Mouse (Mus musculus) hindbrain, embryonic 15.5 days (tissue): ENCODE measurements at regions not wholly inside any gene's neighbourhood (a gene's known extent, or its start where the extent isn't known, plus 50 kb on each side); places are given as distances from the start of the nearest gene placed in this dataset.

Source experiments
- ATAC-seq: fragments of 200-750 bp; cut with Nextera tagmentation; 2 replicates; pipeline ENCODE4 v1.8.0; 2017; ENCODE audit warnings: low read depth, moderate number of reproducible peaks, moderate TSS enrichment; ENCODE audit not compliant: low FRiP score
- H3K27ac ChIP-seq: fragments of 300-500 bp; sonication (generic); replicated peaks from 2 replicates; pipeline ENCODE4 v1.5.1; 2015; ENCODE audit warnings: mild to moderate bottlenecking, inconsistent platforms
- H3K27me3 ChIP-seq: fragments of 300-500 bp; sonication (generic); 2 replicates; pipeline ENCODE4 v1.6.1; 2015; ENCODE audit warnings: control low read depth, inconsistent platforms
- H3K36me3 ChIP-seq: fragments of 300-500 bp; sonication (generic); 2 replicates; pipeline ENCODE4 v1.6.1; 2015; ENCODE audit warnings: control low read depth, inconsistent platforms
- H3K4me1 ChIP-seq: fragments of 300-500 bp; sonication (generic); replicated peaks from 2 replicates; pipeline ENCODE4 v1.6.1; 2015; ENCODE audit warnings: control low read depth, inconsistent platforms
- H3K4me2 ChIP-seq: fragments of 300-500 bp; sonication (generic); 2 replicates; pipeline ENCODE4 v1.6.1; 2015; ENCODE audit warnings: moderate library complexity, mild to moderate bottlenecking, inconsistent platforms
- H3K4me3 ChIP-seq: fragments of 300-500 bp; sonication (generic); 2 replicates; pipeline ENCODE4 v1.5.1; 2015; ENCODE audit warnings: mild to moderate bottlenecking, inconsistent platforms
- H3K9ac ChIP-seq: fragments of 300-500 bp; sonication (generic); 2 replicates; pipeline ENCODE4 v1.6.1; 2015; ENCODE audit warnings: inconsistent platforms
- H3K9me3 ChIP-seq: fragments of 300-500 bp; sonication (generic); 2 replicates; pipeline ENCODE4 v1.6.1; 2016; ENCODE audit warnings: control low read depth, inconsistent platforms
- WGBS: fragments of 180-500 bp; shearing (Covaris S2); methylation state at CpG from one replicate; pipeline ENCODE4 v1.1.7; 2015; 5-methylcytosine and 5-hydroxymethylcytosine counted together

- 96% methylated on average over 5 of the region's 5 CpGs for WGBS
Observed at GRCm38 (mm10) chr11:7932638-7933037, 718.9 kb upstream of the Igfbp3 start.

DNA sequence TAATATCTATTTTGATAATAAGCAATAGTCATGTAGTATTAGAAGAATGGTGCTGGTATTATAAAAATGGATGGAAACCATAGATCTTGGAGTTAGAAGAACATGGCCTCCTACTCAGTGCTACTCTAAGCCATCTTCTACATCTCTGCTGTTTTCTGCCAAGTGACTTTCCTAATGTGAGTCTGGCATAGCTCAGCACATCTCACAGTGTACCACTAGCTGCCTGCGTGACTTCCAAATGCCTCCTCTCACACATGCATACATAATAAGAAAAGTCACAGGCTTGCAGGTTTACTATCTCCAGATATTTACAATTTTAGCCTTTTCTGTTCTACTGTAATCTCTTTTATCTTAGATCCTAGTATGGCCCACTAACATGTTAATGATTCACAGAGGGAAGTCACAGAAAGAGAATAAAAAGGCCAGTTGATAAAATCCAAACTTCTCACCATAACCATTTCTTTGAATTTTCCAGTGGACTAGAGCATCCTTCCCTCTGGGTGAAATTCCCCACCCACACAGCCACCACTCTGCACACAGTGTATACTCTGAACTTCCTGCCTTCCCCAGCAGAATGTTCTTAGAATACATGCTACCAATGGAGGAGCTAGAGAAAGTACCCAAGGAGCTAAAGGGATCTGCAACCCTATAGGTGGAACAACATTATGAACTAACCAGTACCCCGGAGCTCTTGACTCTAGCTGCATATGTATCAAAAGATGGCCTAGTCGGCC, 717.5 kb upstream of the Igfbp3 start:
- no peaks in the 10 kb centered on the region for H3K9me3 ChIP-seq
- no peak overlapping the region for H3K4me3 ChIP-seq
- H3K4me2 ChIP-seq, result no peak overlapping the region
- H3K27ac ChIP-seq, result no peak overlapping the region
- no peaks in the 10 kb centered on the region for H3K36me3 ChIP-seq
- ATAC-seq, result no peak
- 97% methylated on average over 3 of the region's 3 CpGs for WGBS
- no peaks in the 10 kb centered on the region for H3K27me3 ChIP-seq
- H3K9ac ChIP-seq, result no peak overlapping the region
- H3K4me1 ChIP-seq, result no peaks in the 10 kb centered on the region

More at GRCm38 (mm10) chr11:7932638-7933037, 718.9 kb upstream of the Igfbp3 start:
- no peak for ATAC-seq
- no peaks in the 10 kb centered on the region for H3K36me3 ChIP-seq
- no peak overlapping the region for H3K27ac ChIP-seq
- no peaks in the 10 kb centered on the region for H3K27me3 ChIP-seq
- no peaks in the 10 kb centered on the region for H3K4me1 ChIP-seq
- no peak overlapping the region for H3K9ac ChIP-seq
- H3K9me3 ChIP-seq, result no peaks in the 10 kb centered on the region
- H3K4me2 ChIP-seq, result no peak overlapping the region
- H3K4me3 ChIP-seq, result no peak overlapping the region

DNA sequence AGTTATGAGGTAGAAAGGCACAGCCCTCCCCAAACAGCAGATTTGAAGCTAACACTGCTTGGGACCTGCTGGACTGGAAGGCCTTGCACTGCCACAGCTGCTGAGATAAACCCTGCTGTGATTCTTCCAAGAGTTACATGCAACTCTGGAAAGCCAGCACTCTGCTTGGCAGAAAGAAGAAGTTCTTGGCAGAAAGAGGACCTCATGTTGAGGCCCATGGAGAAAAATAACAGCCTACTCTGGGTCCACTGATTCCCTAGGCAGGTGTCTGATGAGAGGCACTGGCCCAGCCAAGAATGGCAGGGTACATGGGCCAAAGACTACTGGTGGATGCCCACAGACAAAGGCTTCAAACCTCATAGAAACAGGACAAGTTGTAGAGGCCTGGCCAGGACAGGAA, 714.0 kb upstream of the Igfbp3 start:
- no peak overlapping the region for H3K9ac ChIP-seq
- H3K4me1 ChIP-seq, result no peaks in the 10 kb centered on the region
- H3K27ac ChIP-seq, result no peak overlapping the region
- H3K27me3 ChIP-seq, result no peaks in the 10 kb centered on the region
- H3K36me3 ChIP-seq, result no peaks in the 10 kb centered on the region
- no peaks in the 10 kb centered on the region for H3K9me3 ChIP-seq
- ATAC-seq, result no peak
- no peak overlapping the region for H3K4me3 ChIP-seq
- no peak overlapping the region for H3K4me2 ChIP-seq

DNA sequence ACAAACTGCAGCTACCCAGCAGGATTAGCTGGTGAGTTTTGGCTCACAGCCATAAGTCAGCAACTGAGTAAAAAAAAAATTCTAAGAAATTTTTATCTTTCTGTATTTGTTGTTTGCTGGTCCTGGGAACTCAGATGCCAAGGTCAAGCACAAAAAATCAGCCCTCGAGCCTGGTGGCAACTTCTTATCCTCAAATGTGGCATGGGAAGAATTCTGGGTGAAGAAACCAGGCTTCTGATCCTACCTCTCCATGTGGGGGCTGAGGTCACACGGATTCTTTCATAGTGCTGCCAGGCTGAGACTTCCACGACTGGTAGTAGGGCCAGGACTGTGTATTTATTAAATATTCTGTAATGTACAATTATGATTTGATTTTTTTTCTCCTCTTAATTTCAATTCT, 698.3 kb upstream of the Igfbp3 start:
- Histone ChIP-seq H3K36me3 (no peaks in the 10 kb centered on the region), H3K4me3 (no peak overlapping the region)

GRCm38 (mm10) chr11:7900266-7900665, 686.5 kb upstream of the Igfbp3 start:
- Histone ChIP-seq H3K9me3 (no peaks in the 10 kb centered on the region), H3K36me3 (no peaks in the 10 kb centered on the region), H3K27ac (no peak overlapping the region), H3K4me1 (no peaks in the 10 kb centered on the region), H3K27me3 (no peaks in the 10 kb centered on the region), H3K4me2 (no peak overlapping the region), H3K4me3 (no peak overlapping the region), H3K9ac (no peak overlapping the region)
- no peak for ATAC-seq

More for the DNA sequence above, 698.3 kb upstream of the Igfbp3 start:
- 73% methylated on average over 3 of the region's 3 CpGs for WGBS
- Histone ChIP-seq H3K4me1 (no peaks in the 10 kb centered on the region), H3K9ac (no peak overlapping the region), H3K27me3 (no peaks in the 10 kb centered on the region), H3K9me3 (no peaks in the 10 kb centered on the region), H3K4me2 (no peak overlapping the region), H3K27ac (no peak overlapping the region)
- ATAC-seq, result no peak

GRCm38 (mm10) chr11:7898204-7898603, 684.5 kb upstream of the Igfbp3 start:
- H3K9me3 ChIP-seq, result no peaks in the 10 kb centered on the region
- H3K4me3 ChIP-seq, result no peak overlapping the region
- H3K27ac ChIP-seq, result no peak overlapping the region
- ATAC-seq, result no peak
- H3K27me3 ChIP-seq, result no peaks in the 10 kb centered on the region
- no peak overlapping the region for H3K9ac ChIP-seq
- H3K36me3 ChIP-seq, result no peaks in the 10 kb centered on the region
- WGBS, result 79% methylated on average over 5 of the region's 5 CpGs
- no peaks in the 10 kb centered on the region for H3K4me1 ChIP-seq
- H3K4me2 ChIP-seq, result no peak overlapping the region

- Histone ChIP-seq H3K4me1 (no peaks in the 10 kb centered on the region), H3K4me2 (no peak overlapping the region), H3K27ac (no peak overlapping the region), H3K9me3 (no peaks in the 10 kb centered on the region), H3K9ac (no peak overlapping the region), H3K36me3 (no peaks in the 10 kb centered on the region), H3K27me3 (no peaks in the 10 kb centered on the region), H3K4me3 (no peak overlapping the region)
- 23% methylated on average over 2 of the region's 2 CpGs for WGBS
- no peak for ATAC-seq
Observed at GRCm38 (mm10) chr11:7880506-7880905, 666.8 kb upstream of the Igfbp3 start.

DNA sequence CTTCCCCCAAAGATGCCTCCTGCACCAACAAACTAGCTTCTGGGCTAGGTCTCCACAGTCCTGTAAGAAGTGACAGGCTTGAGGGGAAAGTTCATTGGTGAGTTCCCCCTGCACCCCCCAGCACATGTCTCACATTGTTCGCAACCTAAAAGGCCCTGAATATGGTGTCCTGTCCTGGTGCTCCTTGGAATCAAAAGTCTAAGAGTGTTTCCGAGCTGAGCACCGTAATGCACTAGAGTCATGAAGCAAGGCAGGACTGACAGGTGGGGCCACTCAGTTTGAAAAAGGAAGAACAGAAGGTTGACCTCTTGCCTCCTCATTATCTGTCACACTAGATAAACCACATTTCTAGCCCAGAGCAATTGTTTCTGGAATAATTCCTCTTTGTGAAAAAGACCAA, 650.4 kb upstream of the Igfbp3 start:
- Histone ChIP-seq H3K4me1 (no peaks in the 10 kb centered on the region), H3K36me3 (no peaks in the 10 kb centered on the region), H3K9me3 (no peaks in the 10 kb centered on the region), H3K9ac (no peak overlapping the region), H3K27ac (no peak overlapping the region), H3K4me3 (no peak overlapping the region), H3K4me2 (no peak overlapping the region), H3K27me3 (no peaks in the 10 kb centered on the region)
- 78% methylated on average over 3 of the region's 3 CpGs for WGBS
- no peak for ATAC-seq

- Histone ChIP-seq H3K27me3 (no peaks in the 10 kb centered on the region), H3K9ac (no peak overlapping the region), H3K27ac (no peak overlapping the region), H3K4me2 (no peak overlapping the region), H3K4me1 (no peaks in the 10 kb centered on the region), H3K4me3 (no peak overlapping the region), H3K36me3 (no peaks in the 10 kb centered on the region), H3K9me3 (no peaks in the 10 kb centered on the region)
- no peak for ATAC-seq
- WGBS, result 79% methylated on average over 5 of the region's 5 CpGs
Observed at GRCm38 (mm10) chr11:7863711-7864110, 650.0 kb upstream of the Igfbp3 start.

DNA sequence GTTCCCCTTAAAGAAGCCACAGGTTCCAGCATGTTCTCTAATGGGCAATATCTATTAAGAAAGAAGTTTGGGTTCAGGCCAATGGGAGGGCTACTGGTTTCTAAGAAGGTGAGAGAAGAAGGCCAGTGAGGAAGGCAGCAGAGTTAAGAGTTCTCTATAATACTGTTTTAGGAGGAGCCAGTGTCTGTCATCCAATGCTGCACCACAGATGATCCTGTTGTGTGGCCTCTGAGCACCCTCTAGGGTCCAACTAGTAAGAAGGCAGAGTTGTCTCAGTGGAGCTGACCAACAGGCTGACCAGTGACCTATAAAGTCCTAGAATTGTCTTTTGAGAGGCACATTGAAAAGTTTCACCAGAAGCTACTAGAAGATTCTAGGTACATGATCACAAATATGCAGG, 648.8 kb upstream of the Igfbp3 start:
- ATAC-seq, result no peak
- H3K4me3 ChIP-seq, result no peak overlapping the region
- H3K27me3 ChIP-seq, result no peaks in the 10 kb centered on the region
- no peak overlapping the region for H3K9ac ChIP-seq
- H3K4me2 ChIP-seq, result no peak overlapping the region
- no peak overlapping the region for H3K27ac ChIP-seq
- no peaks in the 10 kb centered on the region for H3K36me3 ChIP-seq
- no peaks in the 10 kb centered on the region for H3K9me3 ChIP-seq
- H3K4me1 ChIP-seq, result no peaks in the 10 kb centered on the region

- Histone ChIP-seq H3K9me3 (no peaks in the 10 kb centered on the region), H3K9ac (no peak overlapping the region), H3K27ac (no peak overlapping the region), H3K4me2 (no peak overlapping the region), H3K4me1 (no peaks in the 10 kb centered on the region), H3K4me3 (no peak overlapping the region), H3K27me3 (no peaks in the 10 kb centered on the region), H3K36me3 (no peaks in the 10 kb centered on the region)
- ATAC-seq, result no peak
- 71% methylated on average over 2 of the region's 2 CpGs for WGBS
Observed at GRCm38 (mm10) chr11:7852612-7853011, 638.9 kb upstream of the Igfbp3 start.

GRCm38 (mm10) chr11:7838311-7839237, 624.9 kb upstream of the Igfbp3 start:
- no peaks in the 10 kb centered on the region for H3K9me3 ChIP-seq
- no peaks in the 10 kb centered on the region for H3K36me3 ChIP-seq
- no peaks in the 10 kb centered on the region for H3K27me3 ChIP-seq
- ATAC-seq, result no peak
- no peak overlapping the region for H3K4me2 ChIP-seq
- H3K4me3 ChIP-seq, result no peak overlapping the region
- 66% methylated on average over 8 of the region's 8 CpGs for WGBS
- H3K4me1 ChIP-seq, result no peaks in the 10 kb centered on the region
- H3K9ac ChIP-seq, result no peak overlapping the region
- H3K27ac ChIP-seq, result no peak overlapping the region
